Mouse (Mus musculus) liver, postnatal 0 days (tissue): Measurements from ENCODE around the gene Nav3. TPM values are rescaled to one million over a fixed set of nuclear protein-coding genes. Genes with fewer than 3 reads are reported as not detected.

ENCODE experiments used
- ATAC-seq: fragments of 200-750 bp; cut with Nextera tagmentation; 2 replicates; pipeline ENCODE4 v1.8.0; 2017; ENCODE audit warnings: mild to moderate bottlenecking, moderate library complexity
- DNase-seq: peaks from one replicate; pipeline ENCODE4 v3.0.0-alpha.2; 2016
- H3K27ac ChIP-seq: fragments of 300-500 bp; sonication (generic); 2 replicates; pipeline ENCODE4 v1.5.1; 2014; ENCODE audit warnings: antibody characterized with exemption, moderate library complexity, mild to moderate bottlenecking, low read depth
- H3K27me3 ChIP-seq: fragments of 300-500 bp; sonication (generic); 2 replicates; pipeline ENCODE4 v1.6.1; 2014; ENCODE audit warnings: low read length, control low read depth, mixed read lengths; ENCODE audit not compliant: insufficient read depth
- H3K36me3 ChIP-seq: fragments of 300-500 bp; sonication (generic); replicated peaks from 2 replicates; pipeline ENCODE4 v1.6.1; 2014; ENCODE audit warnings: mild to moderate bottlenecking, control low read depth, low read length, moderate library complexity, mixed read lengths; ENCODE audit not compliant: insufficient read depth
- H3K4me1 ChIP-seq: fragments of 300-500 bp; sonication (generic); 2 replicates; pipeline ENCODE4 v1.6.1; 2014; ENCODE audit warnings: antibody characterized with exemption, mild to moderate bottlenecking, control low read depth; ENCODE audit not compliant: insufficient read depth
- H3K4me2 ChIP-seq: fragments of 300-500 bp; sonication (generic); 2 replicates; pipeline ENCODE4 v1.6.1; 2014; ENCODE audit warnings: low read depth, mild to moderate bottlenecking, low read length, moderate library complexity, mixed read lengths
- H3K4me3 ChIP-seq: fragments of 300-500 bp; sonication (generic); 2 replicates; pipeline ENCODE4 v1.5.1; 2014; ENCODE audit warnings: low read depth, low read length
- H3K9ac ChIP-seq: fragments of 300-500 bp; sonication (generic); replicated peaks from 2 replicates; pipeline ENCODE4 v1.6.1; 2014; ENCODE audit warnings: mild to moderate bottlenecking, moderate library complexity
- H3K9me3 ChIP-seq: fragments of 300-500 bp; sonication (generic); 2 replicates; pipeline ENCODE4 v1.6.1; 2016; ENCODE audit warnings: mild to moderate bottlenecking, control low read depth, low read length, mixed read lengths
- CTCF ChIP-seq: sonication (generic); IDR thresholded peaks from 2 replicates; pipeline ENCODE4 v1.5.1; 2016; ENCODE audit warnings: antibody characterized with exemption, low read depth
- EP300 ChIP-seq: IDR thresholded peaks from 2 replicates; pipeline ENCODE4 v1.6.1; 2016; ENCODE audit warnings: antibody characterized with exemption, low read depth, mild to moderate bottlenecking
- WGBS: fragments of 180-500 bp; shearing (Covaris S2); extraction: QIAGEN DNeasy Blood & Tissue Kit; methylation state at CpG from one replicate; pipeline ENCODE4 v1.1.7; 2014; ENCODE audit not compliant: insufficient replicate concordance; 5-methylcytosine and 5-hydroxymethylcytosine counted together
- polyA plus RNA-seq: library from polyadenylated mRNA; unstranded; fragments of >200 nt; fragmentation: Nextera tagmentation; extraction: Ambion mirVana; gene quantifications from 2 replicates; pipeline ENCODE4 v1.2.1, GENCODE M21; 2015

Gene Nav3
- polyA plus RNA-seq, 1 experiment from 2014 or later: 0.04 TPM

- H3K27ac ChIP-seq: no peak overlapping the region
- ATAC-seq (no peak), DNase-seq (no peak)
- 66% methylated on average over 3 of the region's 3 CpGs for WGBS
- no peaks in the 10 kb centered on the region for H3K36me3 ChIP-seq
- no peaks in the 10 kb centered on the region for H3K9me3 ChIP-seq
- no peak overlapping the region for H3K4me3 ChIP-seq
- TF ChIP-seq CTCF: no peak
- no peak for TF ChIP-seq EP300
- H3K4me1 ChIP-seq: no peaks in the 10 kb centered on the region
- H3K27me3 ChIP-seq: no peaks in the 10 kb centered on the region
- no peak overlapping the region for H3K4me2 ChIP-seq
- no peak overlapping the region for H3K9ac ChIP-seq
Observed at GRCm38 (mm10) chr10:110240667-110241066, 215.3 kb downstream of the Nav3 start.

- 73% methylated on average over 6 of the region's 6 CpGs for WGBS
- Histone ChIP-seq H3K4me3 (no peak overlapping the region), H3K4me2 (no peak overlapping the region), H3K27ac (no peak overlapping the region), H3K36me3 (no peaks in the 10 kb centered on the region), H3K9me3 (no peaks in the 10 kb centered on the region), H3K27me3 (no peaks in the 10 kb centered on the region), H3K9ac (no peak overlapping the region), H3K4me1 (no peaks in the 10 kb centered on the region)
- TF ChIP-seq CTCF (no peak), EP300 (no peak)
- DNase-seq: no peak
- ATAC-seq: no peak
Observed at GRCm38 (mm10) chr10:110233307-110233930, 222.6 kb downstream of the Nav3 start.

DNA sequence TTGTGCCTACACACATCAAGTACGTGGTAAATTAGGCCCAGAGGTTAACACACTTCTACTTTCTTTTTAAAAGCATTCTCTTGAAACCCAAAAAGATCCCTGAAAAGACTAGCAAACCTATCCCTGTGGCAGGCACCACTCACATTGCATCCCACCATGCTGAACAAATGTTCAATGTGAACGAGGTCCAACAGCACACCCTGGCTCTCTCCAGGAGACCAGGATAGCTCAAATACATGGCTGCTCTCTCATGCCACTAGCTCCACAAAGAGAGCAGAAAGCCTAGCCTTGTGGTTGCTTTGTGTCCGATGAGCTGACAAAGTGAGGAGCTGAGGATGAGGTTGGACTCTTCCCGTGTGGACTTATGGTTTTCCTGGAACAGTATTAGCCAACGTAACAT, 249.6 kb downstream of the Nav3 start:
- no peak overlapping the region for H3K27ac ChIP-seq
- no peak overlapping the region for H3K4me2 ChIP-seq
- H3K4me1 ChIP-seq: no peaks in the 10 kb centered on the region
- 81% methylated on average over 5 of the region's 5 CpGs for WGBS
- ATAC-seq: no peak
- H3K9ac ChIP-seq: no peak overlapping the region
- no peak for DNase-seq
- TF ChIP-seq EP300 (no peak), CTCF (no peak)
- H3K4me3 ChIP-seq: no peak overlapping the region
- H3K36me3 ChIP-seq: no peaks in the 10 kb centered on the region
- no peaks in the 10 kb centered on the region for H3K27me3 ChIP-seq
- no peaks in the 10 kb centered on the region for H3K9me3 ChIP-seq

- H3K36me3 ChIP-seq: no peaks in the 10 kb centered on the region
- H3K4me3 ChIP-seq: no peak overlapping the region
- no peak for DNase-seq
- H3K4me1 ChIP-seq: no peaks in the 10 kb centered on the region
- 74% methylated on average over 5 of the region's 5 CpGs for WGBS
- no peaks in the 10 kb centered on the region for H3K27me3 ChIP-seq
- H3K9me3 ChIP-seq: no peaks in the 10 kb centered on the region
- H3K27ac ChIP-seq: no peak overlapping the region
- ATAC-seq: no peak
- no peak overlapping the region for H3K4me2 ChIP-seq
- no peak overlapping the region for H3K9ac ChIP-seq
- TF ChIP-seq EP300 (no peak), CTCF (no peak)
Observed at GRCm38 (mm10) chr10:110204121-110204697, 251.8 kb downstream of the Nav3 start.

DNA sequence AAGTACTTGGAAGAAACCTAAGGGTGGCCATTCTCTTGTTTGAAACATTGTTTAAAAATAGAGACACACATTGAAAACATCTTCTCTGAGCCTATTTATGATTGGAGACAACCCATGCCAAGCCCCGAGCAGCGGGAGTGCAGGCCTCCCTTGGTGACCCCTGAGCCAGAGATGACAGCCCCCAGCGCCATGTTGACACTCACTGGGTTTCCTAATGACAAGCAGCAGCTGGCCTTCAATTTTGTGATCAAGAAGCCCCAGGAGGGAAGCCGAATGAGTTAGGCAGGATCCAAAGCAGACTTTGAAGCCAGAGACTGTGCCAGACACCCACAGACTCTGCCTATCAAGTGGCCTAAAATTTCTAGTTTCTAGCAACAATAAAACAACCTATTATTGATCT, 263.1 kb downstream of the Nav3 start:
- TF ChIP-seq CTCF: no peak
- TF ChIP-seq EP300: no peak
- no peak overlapping the region for H3K9ac ChIP-seq
- ATAC-seq (no peak), DNase-seq (no peak)
- H3K36me3 ChIP-seq: no peaks in the 10 kb centered on the region
- H3K4me3 ChIP-seq: no peak overlapping the region
- H3K9me3 ChIP-seq: no peaks in the 10 kb centered on the region
- no peak overlapping the region for H3K27ac ChIP-seq
- H3K27me3 ChIP-seq: no peaks in the 10 kb centered on the region
- no peaks in the 10 kb centered on the region for H3K4me1 ChIP-seq
- H3K4me2 ChIP-seq: no peak overlapping the region
- 56% methylated on average over 4 of the region's 4 CpGs for WGBS

DNA sequence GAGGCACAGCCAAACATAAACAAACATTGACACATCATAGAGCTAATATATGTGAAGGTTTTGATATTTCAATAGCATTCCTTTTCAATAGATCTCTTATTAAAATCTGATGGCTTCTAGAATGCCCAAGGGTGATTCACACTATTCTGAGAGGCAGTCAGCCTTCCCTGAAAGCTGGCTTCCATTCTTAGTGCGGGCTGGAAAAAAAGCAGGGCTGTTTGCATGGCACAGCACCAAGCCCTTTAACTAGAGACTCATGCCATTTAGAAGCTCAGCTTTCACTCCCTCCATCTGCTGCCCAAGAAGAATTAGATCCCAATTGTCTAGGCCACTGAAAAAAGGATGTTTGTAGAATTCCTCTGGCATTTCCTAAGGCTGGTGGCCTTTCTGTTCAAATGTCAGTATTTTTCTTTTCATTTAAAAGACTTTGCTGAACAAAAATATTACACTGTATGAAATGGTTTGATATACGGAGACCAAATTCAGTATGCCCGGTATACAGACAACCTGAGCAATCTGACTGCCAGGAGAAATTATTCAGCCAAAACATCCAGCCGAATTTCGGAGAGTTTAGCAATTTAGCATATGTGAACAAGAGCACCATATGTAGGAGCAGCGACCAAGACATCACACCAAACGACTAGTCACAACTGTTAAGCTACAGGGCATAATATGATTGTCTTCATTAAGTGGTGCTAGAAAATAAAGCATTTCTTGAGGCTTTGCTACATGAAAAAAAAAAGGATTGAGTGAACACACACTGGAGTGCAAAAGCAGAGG, 263.8 kb downstream of the Nav3 start:
- DNase-seq (no peak), ATAC-seq (no peak)
- no peaks in the 10 kb centered on the region for H3K27me3 ChIP-seq
- no peak overlapping the region for H3K4me3 ChIP-seq
- H3K9me3 ChIP-seq: no peaks in the 10 kb centered on the region
- no peaks in the 10 kb centered on the region for H3K4me1 ChIP-seq
- no peak overlapping the region for H3K27ac ChIP-seq
- H3K4me2 ChIP-seq: no peak overlapping the region
- TF ChIP-seq EP300 (no peak), CTCF (no peak)
- H3K36me3 ChIP-seq: no peaks in the 10 kb centered on the region
- no peak overlapping the region for H3K9ac ChIP-seq
- 74% methylated on average over 7 of the region's 7 CpGs for WGBS
